Mouse (Mus musculus) heart, adult 2 months (tissue): ENCODE data around the gene Dnm2. TPM values are rescaled to one million over a fixed set of nuclear protein-coding genes. Genes with fewer than 3 reads are reported as not detected.
A peak's percentile ranks its signal among the peaks of the same experiment; 100 is the strongest.

Experiments
- DNase-seq, 2 experiments: peaks; one replicate each; pipeline ENCODE4 v3.0.0; 2021
- H3K27ac ChIP-seq: fragments of 200-600 bp; 2 replicates; pipeline ENCODE4 v1.8.1; 2022
- H3K27me3 ChIP-seq: fragments of 200-500 bp; 2 replicates; pipeline ENCODE4 v1.6.1; 2012; ENCODE audit warnings: mild to moderate bottlenecking, low read length, inconsistent platforms, mixed read lengths; ENCODE audit not compliant: control insufficient read depth, insufficient read depth
- H3K36me3 ChIP-seq: fragments of 200-500 bp; 2 replicates; pipeline ENCODE4 v1.6.1; 2012; ENCODE audit warnings: low read length, inconsistent platforms; ENCODE audit not compliant: control insufficient read depth, insufficient read depth
- H3K4me1 ChIP-seq: fragments of 200-500 bp; 2 replicates; pipeline ENCODE4 v1.6.1; 2011; ENCODE audit warnings: low read length; ENCODE audit not compliant: control insufficient read depth, insufficient read depth
- H3K4me3 ChIP-seq: fragments of 200-600 bp; 2 replicates; pipeline ENCODE4 v1.8.1; 2022
- H3K79me2 ChIP-seq: fragments of 200-500 bp; replicated peaks from 2 replicates; pipeline ENCODE4 v1.6.1; 2012; ENCODE audit warnings: mild to moderate bottlenecking, inconsistent platforms, low read length, moderate library complexity, mixed read lengths; ENCODE audit not compliant: control insufficient read depth, insufficient read depth
- H3K9ac ChIP-seq: fragments of 200-500 bp; 2 replicates; pipeline ENCODE4 v1.6.1; 2012; ENCODE audit warnings: low read depth, mild to moderate bottlenecking, control low read depth, inconsistent platforms, low read length, mixed read lengths
- CTCF ChIP-seq: fragments of 200-600 bp; IDR thresholded peaks from 2 replicates; pipeline ENCODE4 v1.8.1; 2022; ENCODE audit warnings: antibody characterized with exemption, mild to moderate bottlenecking, moderate library complexity
- EP300 ChIP-seq: fragments of 200-500 bp; IDR thresholded peaks from 2 replicates; pipeline ENCODE4 v1.6.1; 2011; ENCODE audit warnings: low read depth, low read length, control low read depth; ENCODE audit not compliant: insufficient read depth
- POLR2A ChIP-seq: fragments of 200-500 bp; IDR thresholded peaks from 2 replicates; pipeline ENCODE4 v1.6.1; 2011; ENCODE audit warnings: mild to moderate bottlenecking, low read depth, low read length, control low read depth; ENCODE audit not compliant: insufficient read depth
- WGBS: fragments of 180-500 bp; shearing (Covaris S2); methylation state at CpG from one replicate; pipeline ENCODE4 v1.1.7; 2018; 5-methylcytosine and 5-hydroxymethylcytosine counted together
- intact Hi-C: fragments of 180-260 bp; cut with DNase I; formaldehyde crosslinking; loops from one replicate; pipeline ENCODE4 v1.15.1; 2025
- polyA plus RNA-seq: library from polyadenylated mRNA; depleted of rRNA; stranded (reverse); fragments of >200 nt; gene quantifications from 2 replicates; pipeline ENCODE4 v1.2.3, GENCODE M21; 2012
- total RNA-seq, 2 experiments: library from RNA; stranded (reverse); gene quantifications; 2 replicates each; pipeline ENCODE4 v1.2.3; 2021

Gene Dnm2
- total and polyA plus RNA-seq, 3 experiments, result 63.9 to 68.2 (median 64.8) TPM

GRCm38 (mm10) chr9:21438219-21438618 is 13.5 kb downstream of the Dnm2 start:
- 45% methylated on average over 3 of the region's 3 CpGs for WGBS
- intact Hi-C loops, result no loop called here
- TF ChIP-seq EP300 (no peak), POLR2A (no peak), CTCF (no peak)
- peaks cover 14% of the 10 kb centered on the region for H3K79me2 ChIP-seq
- H3K27ac ChIP-seq, result peak overlapping the region; percentile 24; the same call in 1 of the 2 replicates
- peaks cover 10% of the 10 kb centered on the region; the same call in 1 of the 2 replicates for H3K36me3 ChIP-seq
- no peak overlapping the region for H3K4me3 ChIP-seq
- H3K4me1 ChIP-seq, result peaks cover 41% of the 10 kb centered on the region
- DNase-seq, result peak in 1 of 2 experiments; percentile 69
- H3K27me3 ChIP-seq, result no peaks in the 10 kb centered on the region
- H3K9ac ChIP-seq, result no peak overlapping the region

GRCm38 (mm10) chr9:21439456-21439855 is 14.7 kb downstream of the Dnm2 start:
- Histone ChIP-seq H3K79me2 (peaks cover 11% of the 10 kb centered on the region; the same call in 1 of the 2 replicates), H3K27ac (no peak overlapping the region), H3K4me3 (no peak overlapping the region), H3K4me1 (peaks cover 33% of the 10 kb centered on the region), H3K9ac (no peak overlapping the region), H3K27me3 (no peaks in the 10 kb centered on the region), H3K36me3 (peaks cover 10% of the 10 kb centered on the region; the same call in 1 of the 2 replicates)
- 49% methylated on average over 3 of the region's 3 CpGs for WGBS
- TF ChIP-seq EP300 (no peak), POLR2A (no peak), CTCF (no peak)
- intact Hi-C loops, result no loop called here
- DNase-seq, result no peak

GRCm38 (mm10) chr9:21439914-21440313 is 15.2 kb downstream of the Dnm2 start:
- WGBS, result 78% methylated on average over 2 of the region's 2 CpGs
- H3K9ac ChIP-seq, result no peak overlapping the region
- no peak overlapping the region for H3K4me3 ChIP-seq

GRCm38 (mm10) chr9:21440387-21440786 is 15.7 kb downstream of the Dnm2 start:
- H3K36me3 ChIP-seq, result peaks cover 10% of the 10 kb centered on the region; the same call in 1 of the 2 replicates
- no peak for DNase-seq
- peaks cover 11% of the 10 kb centered on the region; the same call in 1 of the 2 replicates for H3K79me2 ChIP-seq
- TF ChIP-seq POLR2A (no peak), CTCF (no peak), EP300 (no peak)
- intact Hi-C loops, result no loop called here
- no peak overlapping the region for H3K27ac ChIP-seq
- no peaks in the 10 kb centered on the region for H3K27me3 ChIP-seq
- no peak overlapping the region for H3K4me3 ChIP-seq
- H3K9ac ChIP-seq, result no peak overlapping the region
- peaks cover 32% of the 10 kb centered on the region for H3K4me1 ChIP-seq

More at GRCm38 (mm10) chr9:21439914-21440313, 15.2 kb downstream of the Dnm2 start:
- Histone ChIP-seq H3K27ac (no peak overlapping the region), H3K36me3 (peaks cover 10% of the 10 kb centered on the region; the same call in 1 of the 2 replicates), H3K79me2 (peaks cover 11% of the 10 kb centered on the region; the same call in 1 of the 2 replicates), H3K4me1 (peaks cover 35% of the 10 kb centered on the region), H3K27me3 (no peaks in the 10 kb centered on the region)
- TF ChIP-seq CTCF (no peak), POLR2A (no peak), EP300 (no peak)
- intact Hi-C loops, result no loop called here
- DNase-seq, result no peak

GRCm38 (mm10) chr9:21443853-21444252 is 19.1 kb downstream of the Dnm2 start:
- no peak for DNase-seq
- Histone ChIP-seq H3K27ac (no peak overlapping the region), H3K79me2 (peaks cover 13% of the 10 kb centered on the region), H3K36me3 (peaks cover 1% of the 10 kb centered on the region; the same call in 1 of the 2 replicates), H3K4me3 (no peak overlapping the region), H3K9ac (no peak overlapping the region), H3K4me1 (peaks cover 14% of the 10 kb centered on the region), H3K27me3 (no peaks in the 10 kb centered on the region)
- TF ChIP-seq CTCF, result no peak
- no peak for TF ChIP-seq EP300
- TF ChIP-seq POLR2A, result no peak
- 94% methylated on average over 8 of the region's 8 CpGs for WGBS
- intact Hi-C loops, result no loop called here

- H3K27me3 ChIP-seq, result no peaks in the 10 kb centered on the region
- intact Hi-C loops, result no loop called here
- WGBS, result 39% methylated on average over 4 of the region's 4 CpGs
- no peak overlapping the region for H3K4me3 ChIP-seq
- DNase-seq, result no peak
- TF ChIP-seq POLR2A (no peak), CTCF (no peak), EP300 (no peak)
- H3K27ac ChIP-seq, result no peak overlapping the region
- H3K36me3 ChIP-seq, result no peaks in the 10 kb centered on the region
- H3K79me2 ChIP-seq, result peaks cover 13% of the 10 kb centered on the region
- H3K9ac ChIP-seq, result no peak overlapping the region
- peaks cover 11% of the 10 kb centered on the region for H3K4me1 ChIP-seq
These were observed 19.9 kb downstream of the Dnm2 start for GRCm38 (mm10) chr9:21444574-21444973.
